Mouse (Mus musculus) mouse embryonic stem cell (cell line): ENCODE measurements around the gene Gja4.

Source experiments
- in situ Hi-C, 2 experiments: fragments of 300-500 bp; cut with MboI; formaldehyde crosslinking; loops; 1 replicate in 1 of 2; 3 replicates in 1 of 2; pipeline ENCODE4 v1.14.3; 2019 to 2020; ENCODE audit warnings: low sequenced_read_pairs in 2 of 2, low pct_unique_long_range_greater_than_20kb in 1 of 2, mixed read lengths in 1 of 2; ENCODE audit not compliant: unreplicated experiment in 1 of 2

Gja4 gene

DNA sequence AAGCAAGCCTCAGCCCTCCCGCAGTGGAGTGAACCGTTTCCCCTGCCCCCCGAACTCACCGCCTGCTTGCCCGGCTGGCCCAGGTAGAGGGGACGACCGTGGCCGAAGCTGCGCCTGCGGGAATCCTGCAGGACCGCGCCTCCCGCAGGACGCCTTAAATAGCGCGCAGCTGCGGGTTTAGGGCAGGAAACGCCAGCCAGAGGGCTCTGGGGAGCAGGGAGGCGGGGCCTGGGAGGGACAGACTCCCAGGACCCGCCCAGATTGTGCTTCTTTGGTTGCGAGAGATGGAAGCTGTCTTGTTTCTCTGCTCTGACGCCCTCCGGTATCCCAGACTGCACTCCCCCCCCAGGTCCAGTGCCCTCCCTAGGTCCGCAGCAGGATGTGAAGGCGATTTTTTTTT lies at the start of gene Gja4:
Gja4 (minus strand) TSS at position 179 of the 400 bp plus-strand sequence.
- in situ Hi-C loops = loop anchor here in 1 of 2 experiments (5.0 kb wide), 1 partner anchor 57 kb away; no protein-coding TSS in a partner anchor

DNA sequence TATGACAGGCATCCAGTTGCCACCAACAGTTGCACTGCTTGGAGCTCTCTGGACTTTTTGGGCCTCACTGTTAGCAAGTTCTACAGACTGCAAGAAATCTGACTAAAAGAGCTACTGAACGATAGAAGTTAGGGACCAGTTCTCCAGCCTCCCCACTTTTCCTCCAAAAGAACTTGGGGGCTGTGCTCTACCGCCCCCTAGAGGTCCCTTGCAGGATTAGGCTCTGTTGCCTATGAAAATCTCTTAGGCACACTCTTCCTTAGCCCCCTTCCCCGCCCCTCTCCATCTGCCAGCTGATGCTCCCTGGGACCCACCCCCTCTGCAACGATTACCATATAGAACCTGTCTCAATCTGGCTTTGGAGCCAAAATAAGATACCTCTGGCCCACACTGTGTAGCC lies 49.5 kb upstream of the Gja4 start:
- in situ Hi-C loops = loop anchor here in 1 of 2 experiments (10.0 kb wide), 1 partner anchor 109 kb away; no protein-coding TSS in a partner anchor

DNA sequence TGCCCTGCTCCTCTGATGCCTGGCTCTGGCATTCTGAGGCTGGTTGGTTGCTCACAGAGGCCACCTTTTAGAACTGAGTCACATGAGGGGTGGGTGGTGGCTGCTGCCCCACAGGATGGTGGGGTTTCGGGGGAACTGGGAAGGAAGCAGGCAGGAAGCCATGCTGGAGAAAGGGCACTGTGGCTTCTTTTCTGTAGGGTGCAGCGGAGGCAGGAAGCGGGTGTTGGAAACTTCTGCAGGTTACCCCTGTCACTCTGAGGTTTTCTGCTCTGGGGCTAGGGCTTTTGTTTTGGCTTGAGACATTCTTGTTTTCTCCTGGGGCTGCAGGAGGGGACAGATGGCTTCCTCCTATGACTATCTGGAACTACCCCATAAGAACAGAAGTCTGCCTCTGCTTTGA lies 48.7 kb upstream of the Gja4 start:
- in situ Hi-C loops = loop anchor here in 1 of 2 experiments (10.0 kb wide), 1 partner anchor 108 kb away; no protein-coding TSS in a partner anchor

DNA sequence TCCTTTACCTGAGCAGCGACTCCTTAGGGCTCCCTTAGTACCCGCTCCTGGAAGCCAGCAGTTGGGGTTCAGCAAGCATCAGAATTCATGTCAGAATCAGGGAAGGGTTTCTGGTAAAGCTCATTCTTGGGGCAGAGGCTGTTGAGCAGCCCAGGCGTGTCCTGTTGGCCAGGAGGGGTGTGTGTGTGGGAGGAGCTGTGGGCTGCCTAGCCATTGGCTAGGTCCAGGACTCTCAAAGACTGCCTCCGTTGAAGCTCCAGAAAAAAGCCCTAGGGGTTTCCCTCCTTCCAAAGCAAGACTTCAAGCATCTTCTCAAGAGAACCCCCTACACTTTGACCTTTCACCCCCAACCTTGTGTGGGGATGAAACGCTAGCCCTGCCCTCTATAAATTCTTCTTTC lies 44.2 kb upstream of the Gja4 start, which contains the start of gene Gjb5:
Gjb5 (minus strand) TSS at position 164 of the 400 bp plus-strand sequence.
- in situ Hi-C loops = no loop called here

DNA sequence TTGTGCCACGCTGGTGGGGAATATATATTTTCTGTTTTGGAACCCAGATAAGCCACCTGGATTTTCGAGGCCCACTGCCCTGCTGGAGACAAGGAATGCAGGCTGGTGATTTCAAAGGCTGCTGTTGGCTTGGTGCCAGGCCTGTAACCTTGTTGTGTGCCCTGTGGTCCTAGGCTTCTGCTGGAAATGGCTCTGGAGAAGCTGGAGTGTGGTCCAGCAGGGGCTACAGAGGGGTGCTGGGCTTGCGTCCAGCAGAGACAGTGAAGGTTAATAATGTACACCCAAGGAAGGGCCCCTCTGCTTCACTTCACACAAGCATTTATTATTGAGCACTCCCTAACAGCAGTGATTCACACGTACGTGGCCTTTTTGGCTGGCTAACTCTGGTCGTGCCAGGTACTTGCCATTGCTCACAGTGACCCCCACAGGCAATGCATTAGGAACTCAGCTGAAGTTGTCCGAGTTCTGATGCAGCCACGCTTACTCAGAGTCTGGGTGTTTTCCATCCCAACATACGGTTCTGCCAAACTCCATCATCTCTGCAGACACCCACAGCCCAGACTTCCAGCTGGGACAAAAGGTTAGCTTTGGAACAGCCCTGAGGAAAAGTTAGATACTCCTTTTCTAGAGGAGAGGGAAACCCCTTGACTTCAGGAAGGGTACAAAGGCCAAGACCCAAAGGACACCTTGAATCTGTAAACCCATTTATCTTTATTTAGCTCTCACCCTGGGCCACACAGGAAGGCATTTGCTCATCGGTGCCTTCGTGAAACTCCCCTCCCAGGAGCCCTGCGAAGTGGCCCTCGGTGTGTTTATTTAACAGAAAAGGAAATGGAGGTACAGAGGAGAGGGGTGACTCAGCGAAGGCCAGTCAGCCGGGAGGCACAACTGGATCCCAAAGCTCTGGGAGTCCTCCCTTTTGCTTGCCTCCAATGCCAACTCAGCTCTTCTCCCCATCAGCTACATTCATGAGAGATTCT lies 41.0 kb upstream of the Gja4 start:
- in situ Hi-C loops = no loop called here

- in situ Hi-C loops = no loop called here
Observed at GRCm38 (mm10) chr4:127353951-127354438, 40.2 kb upstream of the Gja4 start, which contains the start of gene Gjb4. Gjb4 (minus strand) TSS chr4:127354081.

GRCm38 (mm10) chr4:127352594-127352993 lies 38.8 kb upstream of the Gja4 start:
- in situ Hi-C loops = no loop called here

- in situ Hi-C loops = no loop called here
Observed at GRCm38 (mm10) chr4:127349560-127350300, 35.9 kb upstream of the Gja4 start.

DNA sequence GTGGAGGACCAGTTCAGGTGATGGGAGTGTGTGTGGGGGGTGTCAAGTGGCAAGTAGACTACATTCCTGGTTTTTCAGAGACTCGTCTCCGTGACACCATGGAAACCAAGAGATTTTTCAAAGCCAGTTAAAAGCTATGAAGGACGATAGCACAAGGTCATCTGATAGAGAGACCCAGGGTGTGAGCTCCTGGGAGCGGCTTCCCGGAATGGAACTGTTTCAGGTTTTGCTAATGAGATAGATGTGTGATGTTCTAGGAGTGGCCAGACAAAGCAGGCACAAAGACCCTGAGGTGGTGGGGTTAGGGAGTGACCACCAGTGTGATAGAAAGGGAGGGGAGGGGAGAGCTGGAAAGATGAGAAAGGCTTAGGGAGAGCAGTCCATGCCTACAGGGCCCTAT lies 31.2 kb upstream of the Gja4 start:
- in situ Hi-C loops = no loop called here

GRCm38 (mm10) chr4:127341372-127341771 lies 27.5 kb upstream of the Gja4 start:
- in situ Hi-C loops = no loop called here

- in situ Hi-C loops = no loop called here
Observed at GRCm38 (mm10) chr4:127337668-127338067, 23.8 kb upstream of the Gja4 start.

DNA sequence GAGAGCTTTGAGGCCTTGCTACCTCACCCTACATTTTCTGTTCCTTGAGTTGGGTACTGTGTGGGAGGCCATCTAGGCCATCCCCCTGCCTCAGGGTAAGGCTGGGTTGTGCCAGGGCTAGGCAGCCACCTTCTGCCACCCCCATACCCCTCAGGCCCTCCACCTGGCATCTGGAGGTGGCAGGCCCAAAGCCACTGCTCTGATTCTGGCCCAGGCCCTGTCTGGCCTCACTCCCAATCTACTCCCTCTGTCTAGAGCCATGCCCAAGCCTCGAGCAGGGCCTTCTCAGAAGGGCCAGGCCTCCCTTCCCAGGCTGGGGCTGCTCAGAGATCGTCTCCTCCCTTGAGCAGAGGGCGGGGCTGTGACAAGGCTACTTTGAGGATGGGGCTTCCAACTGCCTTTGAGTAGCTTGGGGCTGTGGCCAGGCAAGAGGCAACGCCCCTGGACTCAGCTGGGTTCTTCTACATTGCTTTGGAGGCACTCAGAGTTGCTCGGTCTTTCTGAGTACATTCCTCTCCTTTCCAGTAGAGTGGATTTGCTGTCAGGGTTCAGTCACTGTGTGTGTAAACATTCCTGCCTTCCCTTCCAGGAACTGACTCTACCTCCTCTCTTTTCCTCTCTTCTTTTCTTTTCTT lies 21.1 kb upstream of the Gja4 start:
- in situ Hi-C loops = no loop called here

DNA sequence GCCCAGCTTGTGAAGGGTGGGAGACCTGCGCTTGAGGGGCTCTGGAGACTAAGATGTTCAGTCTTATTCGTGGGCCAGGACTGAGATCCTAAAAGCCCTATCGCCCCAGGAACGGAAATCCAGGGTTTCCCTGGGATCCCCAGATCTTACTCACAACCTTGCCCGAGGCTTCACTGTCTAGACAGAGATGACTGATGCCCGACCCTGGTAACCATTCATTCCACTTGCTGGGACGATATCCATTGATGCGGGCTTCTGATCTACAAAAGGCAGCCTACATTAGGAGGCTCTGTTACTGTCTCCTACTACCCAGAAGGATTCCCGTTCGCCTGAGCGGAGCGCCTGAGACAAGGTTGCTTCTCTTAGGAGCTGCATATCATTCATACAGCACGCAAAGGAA lies 17.3 kb upstream of the Gja4 start:
- in situ Hi-C loops = no loop called here

- in situ Hi-C loops = no loop called here
Observed at GRCm38 (mm10) chr4:127330181-127331100, 16.6 kb upstream of the Gja4 start, which contains the start of gene Gjb3. Gjb3 (minus strand) TSS chr4:127330844.

GRCm38 (mm10) chr4:127329751-127330150 lies 15.9 kb upstream of the Gja4 start:
- in situ Hi-C loops = no loop called here

- in situ Hi-C loops = no loop called here
Observed at GRCm38 (mm10) chr4:127329046-127329445, 15.2 kb upstream of the Gja4 start.

- in situ Hi-C loops = no loop called here
Observed at GRCm38 (mm10) chr4:127328378-127328777, 14.5 kb upstream of the Gja4 start.
